In genomic region chr19:5852035-5852722, GRCm38 (mm10) we compare ENCODE assay signal across 10 mouse cellular contexts. TPM values are rescaled to one million over a fixed set of nuclear protein-coding genes. Genes with fewer than 3 reads are reported as not detected.
DNase-seq lines count a peak whose midpoint lies in the region; ATAC-seq and TF ChIP-seq lines count a peak whose summit lies in the region.
"Had no signal": no experiment of that assay in that cellular context is flagged by ENCODE, and none has a peak within 500 bp of the region (broad histone marks: within the 10 kb centered on the region; RNA-seq: fewer than 3 reads in every experiment).

No protein-coding gene starts in this region.

- no peak for TF ChIP-seq EP300 in heart, adult 2 months (IDR thresholded peaks at IDR 0.05; ENCODE audit: insufficient read depth, low read depth, low read length)

- ATAC-seq in midbrain, embryonic 16.5 days = no peak
- ATAC-seq in midbrain, embryonic 14.5 days (ENCODE audit: low FRiP score, low TSS enrichment) = no peak
- no peak for ATAC-seq in hindbrain, embryonic 14.5 days (ENCODE audit: low FRiP score)
- ATAC-seq in stomach, embryonic 16.5 days (ENCODE audit: insufficient read depth, low FRiP score) = no peak

- WGBS in heart, adult 2 months = 54% methylated on average over 12 of the region's 12 CpGs
- WGBS in midbrain, embryonic 16.5 days = 87% methylated on average over 12 of the region's 12 CpGs
- 92% methylated on average over 12 of the region's 12 CpGs for WGBS in midbrain, embryonic 14.5 days
- 88% methylated on average over 12 of the region's 12 CpGs for WGBS in hindbrain, embryonic 14.5 days
- 73% methylated on average over 12 of the region's 12 CpGs for WGBS in stomach, embryonic 16.5 days

- no peaks in the 10 kb centered on the region for H3K9me3 ChIP-seq in midbrain, embryonic 16.5 days (replicated peaks; ENCODE audit: control insufficient read depth, low read length, poor library complexity, severe bottlenecking)
- no peaks in the 10 kb centered on the region for H3K9me3 ChIP-seq in midbrain, embryonic 14.5 days (ENCODE audit: control insufficient read depth, low read length)
- H3K9me3 ChIP-seq in hindbrain, embryonic 14.5 days (ENCODE audit: control insufficient read depth, low read length) = no peaks in the 10 kb centered on the region
- no peaks in the 10 kb centered on the region for H3K9me3 ChIP-seq in stomach, embryonic 16.5 days (replicated peaks; ENCODE audit: control insufficient read depth, low read length)

- intact Hi-C loops in heart, adult 2 months (cut with DNase I) = loop anchor here (5.0 kb wide), 1 partner anchor 125 kb away; the partner anchor contains the start of genes Ehbp1l1 and Fam89b

- H3K36me3 ChIP-seq in heart, adult 2 months (ENCODE audit: control insufficient read depth, insufficient read depth, low read length) = peaks cover 5% of the 10 kb centered on the region; the same call in 1 of the 2 replicates
- peaks cover 4% of the 10 kb centered on the region; the same call in 1 of the 2 replicates for H3K36me3 ChIP-seq in midbrain, embryonic 16.5 days (ENCODE audit: control insufficient read depth, insufficient read depth, low read length)
- peaks cover 27% of the 10 kb centered on the region; the same call in 1 of the 2 replicates for H3K36me3 ChIP-seq in midbrain, embryonic 14.5 days (ENCODE audit: control insufficient read depth, insufficient read depth, low read length)
- peaks cover 32% of the 10 kb centered on the region for H3K36me3 ChIP-seq in hindbrain, embryonic 14.5 days (replicated peaks; ENCODE audit: control insufficient read depth, insufficient read depth)
- no peaks in the 10 kb centered on the region for H3K36me3 ChIP-seq in stomach, embryonic 16.5 days (ENCODE audit: control insufficient read depth, insufficient read depth, low read length)

- TF ChIP-seq CTCF in heart, adult 2 months (IDR thresholded peaks at IDR 0.05) = no peak

- no peak for TF ChIP-seq POLR2A in heart, adult 2 months (IDR thresholded peaks at IDR 0.05; ENCODE audit: insufficient read depth, low read depth, low read length)

- H3K27ac ChIP-seq in heart, adult 2 months = peak overlapping the region; percentile 100
- H3K27ac ChIP-seq in midbrain, embryonic 16.5 days (ENCODE audit: low read length) = no peak overlapping the region
- no peak overlapping the region for H3K27ac ChIP-seq in midbrain, embryonic 14.5 days (replicated peaks; ENCODE audit: low read depth, low read length)
- no peak overlapping the region for H3K27ac ChIP-seq in hindbrain, embryonic 14.5 days
- peak overlapping the region; percentile 76 for H3K27ac ChIP-seq in stomach, embryonic 16.5 days (ENCODE audit: low read length)

- H3K4me2 ChIP-seq in midbrain, embryonic 16.5 days (ENCODE audit: low read length) = no peak overlapping the region
- H3K4me2 ChIP-seq in midbrain, embryonic 14.5 days (ENCODE audit: low read length) = no peak overlapping the region
- H3K4me2 ChIP-seq in hindbrain, embryonic 14.5 days (replicated peaks) = no peak overlapping the region
- no peak overlapping the region for H3K4me2 ChIP-seq in stomach, embryonic 16.5 days (ENCODE audit: low read depth, low read length)

- peak in 1 of 2 experiments; percentile 26 for DNase-seq in heart, adult 2 months
- no peak for DNase-seq in heart, adult 9 months (ENCODE audit: low spot score in 2 of 2)
- DNase-seq in midbrain, embryonic 14.5 days = no peak
- no peak for DNase-seq in hindbrain, embryonic 14.5 days (ENCODE audit: low spot score)
- DNase-seq in c-Kit-positive CD71-positive TER-119-positive erythroid progenitor cells, embryonic 14.5 days (ENCODE audit: low spot score) = no peak
- DNase-seq in right cerebral cortex, adult 2 months (ENCODE audit: low spot score in 2 of 2) = no peak
- DNase-seq: kidney, postnatal 14 days; lung, adult 2 months had no signal

- H3K4me3 ChIP-seq in heart, adult 2 months = no peak overlapping the region
- no peak overlapping the region for H3K4me3 ChIP-seq in midbrain, embryonic 16.5 days (ENCODE audit: low read depth, low read length)
- no peak overlapping the region for H3K4me3 ChIP-seq in midbrain, embryonic 14.5 days (replicated peaks; ENCODE audit: low read depth, low read length)
- H3K4me3 ChIP-seq in hindbrain, embryonic 14.5 days (replicated peaks; ENCODE audit: low read length) = no peak overlapping the region
- H3K4me3 ChIP-seq in stomach, embryonic 16.5 days (replicated peaks; ENCODE audit: low read length) = no peak overlapping the region

- no peaks in the 10 kb centered on the region for H3K79me2 ChIP-seq in heart, adult 2 months (replicated peaks; ENCODE audit: control insufficient read depth, insufficient read depth, low read length)

- H3K4me1 ChIP-seq in heart, adult 2 months (ENCODE audit: control insufficient read depth, insufficient read depth, low read length) = peaks cover 33% of the 10 kb centered on the region
- peaks cover 30% of the 10 kb centered on the region for H3K4me1 ChIP-seq in midbrain, embryonic 16.5 days (ENCODE audit: control insufficient read depth, insufficient read depth, low read length)
- H3K4me1 ChIP-seq in midbrain, embryonic 14.5 days (ENCODE audit: control insufficient read depth, insufficient read depth, low read length) = peaks cover 26% of the 10 kb centered on the region
- peaks cover 22% of the 10 kb centered on the region for H3K4me1 ChIP-seq in hindbrain, embryonic 14.5 days (replicated peaks; ENCODE audit: control insufficient read depth, insufficient read depth, low read length)
- peaks cover 48% of the 10 kb centered on the region for H3K4me1 ChIP-seq in stomach, embryonic 16.5 days (ENCODE audit: control insufficient read depth, insufficient read depth, low read length)

- peak overlapping the region; percentile 27 for H3K9ac ChIP-seq in heart, adult 2 months (ENCODE audit: low read depth, low read length)
- H3K9ac ChIP-seq in midbrain, embryonic 16.5 days (ENCODE audit: low read depth, low read length) = peak overlapping the region; percentile 10; the same call in 1 of the 2 replicates
- H3K9ac ChIP-seq in midbrain, embryonic 14.5 days (replicated peaks; ENCODE audit: low read length) = no peak overlapping the region
- H3K9ac ChIP-seq in hindbrain, embryonic 14.5 days = 0 out of 2 replicates have a peak overlapping the region, but pooled peaks have one; percentile 21
- H3K9ac ChIP-seq in stomach, embryonic 16.5 days (ENCODE audit: low read length) = peak overlapping the region; percentile 47

- no peaks in the 10 kb centered on the region for H3K27me3 ChIP-seq in heart, adult 2 months (ENCODE audit: control insufficient read depth, insufficient read depth, low read length)
- H3K27me3 ChIP-seq in midbrain, embryonic 16.5 days (ENCODE audit: control insufficient read depth, insufficient read depth, low read depth, low read length) = no peaks in the 10 kb centered on the region
- H3K27me3 ChIP-seq in midbrain, embryonic 14.5 days (ENCODE audit: control insufficient read depth, insufficient read depth, low read length) = no peaks in the 10 kb centered on the region
- H3K27me3 ChIP-seq in hindbrain, embryonic 14.5 days (ENCODE audit: control insufficient read depth, insufficient read depth, low read length) = no peaks in the 10 kb centered on the region
- H3K27me3 ChIP-seq in stomach, embryonic 16.5 days (ENCODE audit: control insufficient read depth, insufficient read depth, low read length) = no peaks in the 10 kb centered on the region

RNA-seq across cellular contexts. Expression of gene Frmd8, which starts 22.9 kb away (rescaled TPM):
- 1 to 10 TPM; 7.7 to 8.4 TPM for total RNA-seq in heart, adult 2 months (2021)
- 7.0 and 9.3 TPM in 2 replicates for polyA plus RNA-seq in heart, adult 2 months (2012; rRNA removed)
- 14.7 and 16.5 TPM in 2 replicates for polyA plus RNA-seq in midbrain, embryonic 16.5 days (2015; fragmentation: Nextera tagmentation; extraction: Ambion mirVana)
- 8.3 and 12.2 TPM in 2 replicates for polyA plus RNA-seq in midbrain, embryonic 14.5 days (2014; fragmentation: Nextera tagmentation; extraction: Ambion mirVana)
- polyA plus RNA-seq in hindbrain, embryonic 14.5 days (2014; fragmentation: Nextera tagmentation; extraction: Ambion mirVana) = 11.3 and 13.1 TPM in 2 replicates
- 27.4 and 29.5 TPM in 2 replicates for polyA plus RNA-seq in stomach, embryonic 16.5 days (2015; fragmentation: Nextera tagmentation; extraction: Ambion mirVana)

RNA-seq across cellular contexts. Expression of gene Slc25a45, which starts 25.4 kb away (rescaled TPM):
- total RNA-seq in heart, adult 2 months (2021) = 1 to 10 TPM; 2.8 TPM
- polyA plus RNA-seq in heart, adult 2 months (2012; rRNA removed) = 7.9 and 8.2 TPM in 2 replicates
- 2.0 and 2.2 TPM in 2 replicates for polyA plus RNA-seq in midbrain, embryonic 16.5 days (2015; fragmentation: Nextera tagmentation; extraction: Ambion mirVana)
- polyA plus RNA-seq in midbrain, embryonic 14.5 days (2014; fragmentation: Nextera tagmentation; extraction: Ambion mirVana) = 0.73 and 1.2 TPM in 2 replicates
- polyA plus RNA-seq in hindbrain, embryonic 14.5 days (2014; fragmentation: Nextera tagmentation; extraction: Ambion mirVana) = 1.5 and 2.5 TPM in 2 replicates
- 5.1 and 5.5 TPM in 2 replicates for polyA plus RNA-seq in stomach, embryonic 16.5 days (2015; fragmentation: Nextera tagmentation; extraction: Ambion mirVana)

RNA-seq across cellular contexts. Expression of gene Tigd3, which starts 41.8 kb away (rescaled TPM):
- total RNA-seq in heart, adult 2 months (2021) = under 1 TPM; 0.14 to 0.47 TPM
- 0.25 and 0.67 TPM in 2 replicates for polyA plus RNA-seq in heart, adult 2 months (2012; rRNA removed)
- polyA plus RNA-seq in midbrain, embryonic 16.5 days (2015; fragmentation: Nextera tagmentation; extraction: Ambion mirVana) = 13.4 and 14.6 TPM in 2 replicates
- polyA plus RNA-seq in midbrain, embryonic 14.5 days (2014; fragmentation: Nextera tagmentation; extraction: Ambion mirVana) = 9.9 and 10.8 TPM in 2 replicates
- polyA plus RNA-seq in hindbrain, embryonic 14.5 days (2014; fragmentation: Nextera tagmentation; extraction: Ambion mirVana) = 6.1 and 9.4 TPM in 2 replicates
- polyA plus RNA-seq in stomach, embryonic 16.5 days (2015; fragmentation: Nextera tagmentation; extraction: Ambion mirVana) = 1.7 and 1.8 TPM in 2 replicates

Comparison
In these comparisons a context has a peak if more than half of its experiments do, and no peak if none do; other contexts are left out.
1. H3K27ac ChIP-seq: peak in heart, adult 2 months (single experiment) and stomach, embryonic 16.5 days (single experiment); none in midbrain, embryonic 16.5 days (single experiment), midbrain, embryonic 14.5 days (single experiment) and hindbrain, embryonic 14.5 days (single experiment).